Mouse (Mus musculus) adrenal gland, postnatal 10 days (tissue): ENCODE measurements around the gene Spire2. TPM values are rescaled to one million over a fixed set of nuclear protein-coding genes. Genes with fewer than 3 reads are reported as not detected.
A peak's percentile ranks its signal among the peaks of the same experiment; 100 is the strongest.
"Not testable (repeated sequence)": the region's sequence is repeated elsewhere in the genome, so short reads cannot be mapped to it uniquely, and the experiment has no call there.

Source experiments
- DNase-seq: peaks from one replicate; pipeline ENCODE4 v3.0.0; 2021; ENCODE audit warnings: mixed read lengths
- long read RNA-seq, 2 experiments: library from polyadenylated mRNA; stranded (forward); transcript quantifications; one replicate each; pipeline ENCODE4 v2.0.0; 2021
- total RNA-seq, 2 experiments: library from RNA; stranded (reverse); gene quantifications; 2 replicates each; pipeline ENCODE4 v1.2.3; 2021

Spire2 gene
- 1 to 10 TPM; 2.0 to 2.5 TPM for total RNA-seq
- long read RNA-seq, experiment 1, transcript Spire2-201 (15 exons, 2,330 nt), result major isoform, 6 of 6 reads
- long read RNA-seq, experiment 1, partial matches to known transcripts, result 0 of 6 reads
- long read RNA-seq, experiment 1, other reads (novel, unspliced or antisense), result 0 of 6 reads
- long read RNA-seq, experiment 2, partial matches to known transcripts, result 1 of 7 reads
- long read RNA-seq, experiment 2, other reads (novel, unspliced or antisense), result 3 of 7 reads

DNA sequence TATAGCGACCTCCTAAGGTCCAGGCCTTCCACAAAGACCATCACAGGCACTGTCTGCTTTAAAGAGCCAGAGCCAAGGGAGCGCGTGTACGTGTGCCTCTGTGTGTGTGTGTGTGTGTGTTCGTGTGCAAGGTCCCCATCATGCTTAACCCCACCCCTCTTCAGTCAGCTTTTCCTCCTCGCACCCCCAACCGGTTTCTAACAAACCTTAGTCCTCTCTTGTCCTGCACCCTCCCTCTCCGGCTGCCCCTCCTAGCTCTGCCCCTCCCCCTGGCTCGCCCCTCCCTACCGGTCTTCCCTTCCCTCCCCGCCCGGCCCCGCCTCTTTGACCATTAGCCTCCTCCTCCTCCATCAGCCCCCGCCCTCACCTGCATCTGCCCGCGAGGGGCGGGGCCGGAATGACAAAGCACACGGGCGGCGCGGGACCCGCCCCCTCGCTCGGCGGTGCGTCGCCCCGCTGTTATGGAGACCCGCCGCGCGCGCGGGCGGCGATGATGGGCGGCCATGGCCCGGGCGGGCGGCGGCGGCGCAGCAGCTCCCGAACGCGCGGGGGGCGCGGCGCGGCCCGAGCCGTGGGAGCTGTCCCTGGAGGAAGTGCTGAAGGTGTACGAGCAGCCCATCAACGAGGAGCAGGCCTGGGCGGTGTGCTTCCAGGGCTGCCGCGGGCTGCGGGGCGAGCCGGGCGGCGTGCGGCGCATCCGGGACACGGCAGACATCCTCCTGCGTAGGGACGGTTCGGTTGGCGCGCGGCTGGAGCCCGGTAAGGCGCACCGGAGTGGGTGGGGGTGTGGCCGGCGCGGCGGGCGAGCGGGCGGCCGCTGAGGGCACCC lies at the start of gene Spire2:
TSS of gene Spire2 (plus strand) at position 452 of the 829 bp plus-strand sequence.
- peak; percentile 89 for DNase-seq

DNA sequence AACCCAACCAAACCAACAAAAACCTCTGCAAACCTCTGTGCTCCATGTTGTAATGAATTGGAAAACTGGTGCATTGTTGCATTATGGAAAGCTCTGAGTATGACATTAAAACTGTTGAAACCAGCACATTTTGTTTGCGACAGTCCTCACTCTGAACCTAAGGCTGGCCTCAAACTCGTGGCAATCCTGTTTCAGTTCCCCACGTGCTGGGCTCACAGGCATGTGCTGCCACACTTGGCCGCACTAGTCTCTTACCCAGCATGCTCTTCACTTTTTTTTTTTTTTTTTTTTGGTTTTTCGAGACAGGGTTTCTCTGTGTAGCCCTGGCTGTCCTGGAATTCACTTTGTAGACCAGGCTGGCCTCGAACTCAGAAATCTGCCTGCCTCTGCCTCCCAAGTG lies 49.5 kb upstream of the Spire2 start:
- DNase-seq, result not testable (repeated sequence)

DNA sequence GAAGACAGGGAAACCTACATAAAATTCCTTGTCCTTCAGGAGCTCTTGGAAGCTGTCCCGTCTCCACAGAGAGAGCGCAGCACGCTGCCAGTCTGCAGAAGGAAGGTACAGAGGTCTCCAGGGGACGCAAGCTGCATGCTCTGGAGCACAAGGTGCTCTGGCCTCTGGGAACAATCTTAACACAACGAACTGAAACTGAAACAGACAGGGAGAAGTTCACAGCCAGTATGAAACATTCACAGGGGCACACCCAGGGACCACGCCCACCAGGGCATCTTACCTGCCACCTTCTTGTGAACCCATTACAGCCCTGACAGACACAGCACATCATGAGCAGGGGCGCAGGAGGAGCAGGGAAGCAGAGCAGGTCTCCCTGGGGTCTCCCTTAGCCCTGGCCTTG lies 48.5 kb upstream of the Spire2 start:
- no peak for DNase-seq

DNA sequence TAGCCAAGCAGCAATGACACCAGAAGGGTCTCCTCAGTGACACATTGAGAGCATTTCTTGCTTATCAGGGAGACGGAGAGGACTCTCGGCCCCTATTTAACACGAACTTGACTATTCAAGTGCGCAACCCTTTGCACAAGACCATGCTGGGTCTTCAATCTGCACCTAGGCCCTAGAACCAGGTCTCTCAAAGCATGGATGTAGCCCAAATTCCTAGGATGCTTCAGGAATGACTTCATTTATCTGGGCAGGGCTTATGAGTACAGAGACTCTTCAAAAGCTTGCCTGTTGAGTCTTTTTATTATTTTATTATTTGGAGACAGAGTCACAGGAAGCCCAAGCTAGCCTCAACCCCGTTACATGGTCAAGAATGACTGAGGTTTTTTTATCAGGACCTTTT lies 48.0 kb upstream of the Spire2 start:
- no peak for DNase-seq

- DNase-seq, result no peak
Observed at GRCm38 (mm10) chr8:123287362-123287761, 45.2 kb upstream of the Spire2 start.

GRCm38 (mm10) chr8:123290166-123290565 lies 42.3 kb upstream of the Spire2 start:
- DNase-seq, result peak; percentile 71

DNA sequence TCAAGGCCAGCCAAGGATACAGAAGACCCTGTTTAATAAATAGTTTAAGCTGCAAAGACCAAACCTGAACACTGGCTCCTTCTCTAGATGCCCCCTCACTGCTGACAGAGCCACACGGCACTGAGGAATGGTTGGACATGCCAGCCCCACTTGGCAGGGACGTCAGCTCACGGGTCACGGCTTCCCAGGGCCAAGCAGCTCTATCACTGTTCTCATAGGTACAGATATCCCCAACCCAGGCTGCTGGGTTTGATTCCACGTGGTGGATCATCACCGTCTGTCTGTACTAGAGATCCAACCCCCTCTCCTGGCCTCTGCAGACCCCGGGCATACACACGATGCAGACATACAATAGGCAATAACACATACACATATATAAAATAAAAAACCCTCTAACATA lies 41.8 kb upstream of the Spire2 start:
- no peak for DNase-seq

- no peak for DNase-seq
Observed at GRCm38 (mm10) chr8:123291716-123292115, 40.8 kb upstream of the Spire2 start.

DNA sequence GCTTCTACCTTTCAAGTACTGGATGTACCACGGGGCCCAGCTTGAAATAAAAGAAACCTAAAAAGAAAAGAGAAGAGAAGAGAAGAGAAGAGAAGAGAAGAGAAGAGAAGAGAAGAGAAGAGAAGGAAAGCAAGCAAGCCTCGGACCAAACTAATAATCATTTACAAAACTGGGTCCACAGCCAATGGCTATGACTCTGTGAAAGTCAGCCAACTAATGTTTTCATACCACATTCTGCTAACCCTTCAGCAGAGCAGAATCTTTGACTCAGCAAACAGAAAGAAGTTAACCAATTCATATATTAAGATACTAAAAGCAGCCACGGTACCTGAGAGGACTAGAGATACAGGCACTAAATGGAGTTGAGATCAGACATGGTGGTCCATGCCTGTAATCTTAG lies 40.2 kb upstream of the Spire2 start:
- DNase-seq, result no peak

DNA sequence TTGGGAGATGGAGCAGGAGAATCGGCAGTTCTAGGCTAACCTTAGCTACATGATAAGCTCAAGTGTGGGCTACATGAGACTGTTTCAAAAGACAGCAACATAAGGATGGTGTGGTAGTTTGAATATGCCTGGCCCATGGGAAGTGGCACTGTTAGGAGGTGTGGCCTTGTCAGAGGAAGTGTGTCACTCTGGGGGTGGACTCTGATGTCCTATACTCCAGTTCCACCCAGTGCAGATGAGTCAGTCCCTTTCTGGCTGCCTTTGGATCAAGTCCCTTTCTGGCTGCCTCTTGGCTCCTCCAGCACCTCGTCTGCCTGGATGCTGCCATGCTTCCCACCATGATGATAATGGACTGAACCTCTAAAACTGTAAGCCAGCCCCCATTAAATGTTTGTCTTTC lies 39.7 kb upstream of the Spire2 start:
- DNase-seq, result no peak

- no peak for DNase-seq
Observed at GRCm38 (mm10) chr8:123298301-123298700, 34.2 kb upstream of the Spire2 start.

GRCm38 (mm10) chr8:123308738-123309137 lies 23.8 kb upstream of the Spire2 start:
- DNase-seq, result no peak

- no peak for DNase-seq
Observed at GRCm38 (mm10) chr8:123317781-123318466, 14.6 kb upstream of the Spire2 start.

GRCm38 (mm10) chr8:123318467-123318911 lies 14.0 kb upstream of the Spire2 start, which contains the start of gene Fanca:
TSS of gene Fanca (minus strand) at chr8:123318576.
- peak; percentile 97 for DNase-seq

DNA sequence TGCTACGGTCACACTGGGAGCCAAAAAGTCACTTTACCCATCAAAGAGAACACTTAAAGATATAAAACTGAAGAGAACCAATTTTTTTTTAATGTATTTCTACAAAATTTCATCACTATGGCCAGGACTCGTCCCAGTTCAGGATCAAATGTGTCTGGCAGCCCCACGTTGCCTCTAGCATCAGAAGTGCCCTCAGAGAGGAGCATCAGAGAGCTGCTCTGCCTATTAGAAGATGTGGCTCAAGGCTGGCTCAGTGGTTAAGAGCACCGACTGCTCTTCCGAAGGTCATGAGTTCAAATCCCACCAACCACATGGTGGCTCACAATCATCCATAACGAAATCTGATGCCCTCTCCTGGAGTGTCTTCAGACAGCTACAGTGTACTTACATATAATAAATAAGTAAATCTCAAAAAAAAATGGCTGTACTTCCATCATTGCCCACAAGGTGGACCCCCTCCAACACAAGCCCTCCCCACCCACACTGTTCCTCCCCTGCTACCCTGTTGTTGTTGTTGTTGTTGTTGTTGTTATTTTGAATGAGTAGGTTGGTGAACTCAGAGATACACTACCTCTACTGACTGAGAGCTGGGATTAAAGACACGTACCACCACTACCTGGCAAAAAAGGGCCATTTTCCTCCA lies 12.9 kb upstream of the Spire2 start:
- DNase-seq, result peak; percentile 54

- no peak for DNase-seq
Observed at GRCm38 (mm10) chr8:123328552-123328951, 4.0 kb upstream of the Spire2 start.

DNA sequence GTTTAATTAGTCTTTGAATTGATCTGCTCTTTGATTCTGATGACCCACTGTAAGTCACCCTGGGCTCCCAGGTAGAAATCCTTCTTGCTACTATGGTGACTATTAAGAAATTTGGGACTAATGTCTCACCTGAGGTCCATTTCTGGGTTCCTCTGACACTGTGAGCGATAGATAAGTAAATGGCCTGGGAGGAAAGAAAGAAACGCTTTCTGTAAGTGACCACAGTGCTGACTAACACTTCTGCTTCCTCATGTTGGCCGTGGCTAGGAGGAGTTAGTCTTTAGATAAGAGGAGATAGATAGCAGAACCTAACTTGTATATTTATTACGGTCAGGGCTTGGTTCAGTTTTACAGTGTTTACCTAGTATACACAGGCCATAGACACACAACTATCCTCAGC lies 3.2 kb upstream of the Spire2 start:
- DNase-seq, result no peak

- no peak for DNase-seq
Observed at GRCm38 (mm10) chr8:123329961-123330360, 2.6 kb upstream of the Spire2 start.

DNA sequence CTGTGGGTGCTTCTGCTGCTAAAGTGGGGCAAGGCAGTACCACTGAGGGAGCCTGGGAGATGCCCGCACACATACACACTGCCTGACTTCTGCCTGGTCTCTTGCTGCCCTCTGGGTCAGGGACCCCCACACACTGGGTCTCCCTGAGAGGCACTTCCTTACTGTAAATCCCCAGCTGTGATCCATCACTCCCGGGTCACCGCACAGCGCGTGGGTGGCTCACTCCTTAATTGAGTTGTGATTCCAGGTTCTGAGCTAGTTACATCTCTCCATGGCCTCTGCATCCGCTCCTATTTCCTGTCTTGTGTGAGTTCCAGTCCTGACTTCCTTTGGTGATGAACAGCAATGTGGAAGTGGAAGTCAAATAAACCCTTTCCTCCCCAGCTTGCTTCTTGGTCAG lies 1.8 kb upstream of the Spire2 start:
- no peak for DNase-seq

DNA sequence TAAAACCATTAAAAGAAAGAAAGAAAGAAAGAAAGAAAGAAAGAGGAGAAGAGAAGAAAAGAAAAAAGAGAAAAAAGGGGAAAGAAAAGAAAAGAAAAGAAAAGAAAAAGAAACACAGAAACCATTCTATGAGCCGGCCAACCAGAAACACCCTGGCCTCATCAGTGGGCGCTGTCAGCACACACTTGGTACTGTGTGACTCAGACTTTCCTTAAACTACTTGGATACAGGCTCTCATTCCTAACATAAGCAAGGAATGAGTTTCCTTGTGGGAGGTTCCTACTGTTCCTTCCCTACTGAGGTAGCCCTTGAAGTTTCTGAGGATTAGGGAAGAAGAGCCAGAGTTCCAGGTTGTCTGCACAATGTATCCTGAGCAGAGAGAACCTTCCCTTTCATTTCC lies 1.2 kb upstream of the Spire2 start:
- DNase-seq, result no peak

- no peak for DNase-seq
Observed at GRCm38 (mm10) chr8:123331810-123332209, 703 bp upstream of the Spire2 start.

DNA sequence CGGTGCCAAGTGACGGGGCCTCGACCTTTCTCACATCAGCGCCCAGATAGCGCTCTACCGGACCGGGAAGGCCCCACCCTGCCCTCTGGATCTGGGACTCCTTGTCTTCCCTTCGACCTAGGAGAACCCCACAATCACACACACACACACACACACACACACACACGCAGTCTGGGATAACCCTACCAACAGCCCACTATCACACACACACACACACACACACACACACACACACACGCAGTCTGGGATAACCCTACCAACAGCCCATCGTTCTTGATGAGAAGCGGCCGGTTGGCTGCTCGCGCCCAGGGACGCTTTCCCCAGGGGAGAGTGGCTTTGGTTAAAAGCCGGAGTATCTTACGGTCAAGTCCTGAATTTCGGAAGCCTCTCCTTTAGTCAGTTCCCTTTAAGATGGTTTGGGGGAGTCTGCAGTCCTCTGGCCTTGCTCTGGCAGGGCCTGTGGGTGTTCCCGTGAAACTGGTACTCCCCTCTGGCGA lies 626 bp downstream of the Spire2 start:
- DNase-seq, result no peak
